Mouse (Mus musculus): ENCODE data around the gene Cstf1.

Cstf1 gene

DNA sequence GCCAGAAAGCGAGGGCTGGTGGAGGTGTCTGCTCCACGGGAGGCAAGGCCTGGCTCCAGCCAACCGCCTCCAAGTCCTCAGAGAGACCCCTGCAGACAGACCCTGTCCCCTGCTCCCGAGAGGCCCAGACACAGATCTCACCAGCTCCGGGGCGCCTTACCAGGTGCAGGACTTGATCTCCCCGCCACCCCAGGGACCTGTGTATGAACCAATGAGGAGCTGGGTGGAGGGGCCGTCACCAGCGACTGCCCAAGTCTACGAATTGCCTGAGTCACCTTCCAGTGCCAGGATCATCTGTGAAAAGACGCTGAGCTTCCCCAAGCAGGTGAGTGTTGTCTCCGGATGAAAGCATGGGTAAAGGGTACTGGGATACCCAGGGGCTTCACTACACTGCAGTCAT, 45.7 kb downstream of the Cstf1 start:
- no peak for DNase-seq (ENCODE audit: low spot score in 2 of 2)

DNA sequence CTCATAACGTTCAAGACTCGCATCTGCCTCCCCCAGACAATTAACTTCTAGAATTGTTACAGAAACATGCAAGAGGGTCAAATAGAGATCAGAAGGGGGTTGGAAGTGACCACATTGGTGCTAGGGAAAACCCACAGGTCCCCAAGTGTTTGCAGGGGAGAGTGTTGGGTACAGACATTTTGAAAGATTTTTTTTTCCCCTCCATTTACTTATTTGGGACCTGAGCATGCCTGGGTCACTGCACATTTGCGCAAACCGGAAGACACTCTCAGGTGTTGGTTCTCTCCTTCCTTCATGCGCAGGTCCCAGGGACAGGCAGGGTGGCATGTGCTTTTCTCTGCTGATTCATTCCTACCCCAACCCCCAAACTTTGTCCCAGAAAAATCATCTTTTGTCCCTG, 46.4 kb downstream of the Cstf1 start:
- DNase-seq (ENCODE audit: low spot score in 2 of 2) = no peak

DNA sequence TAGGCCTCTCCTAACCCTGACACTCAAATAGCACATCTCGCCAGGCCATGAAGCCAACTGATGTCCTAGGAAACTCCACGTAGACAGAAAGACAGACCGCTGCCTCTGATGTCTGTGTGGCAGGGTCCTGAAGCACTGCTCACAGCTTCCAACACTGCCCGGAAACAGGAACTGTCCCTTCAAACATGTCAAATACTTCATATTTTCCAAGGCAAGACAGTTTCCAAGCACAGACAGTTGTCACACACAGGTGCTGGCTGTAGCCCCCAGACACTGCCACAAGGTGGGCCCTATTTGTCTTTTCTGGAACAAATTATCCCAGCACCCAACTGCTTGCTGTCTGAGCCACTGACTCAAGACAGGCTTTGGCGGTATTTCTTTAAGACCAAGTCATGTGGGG, 47.7 kb downstream of the Cstf1 start:
- DNase-seq (ENCODE audit: low spot score in 2 of 2) = no peak

DNA sequence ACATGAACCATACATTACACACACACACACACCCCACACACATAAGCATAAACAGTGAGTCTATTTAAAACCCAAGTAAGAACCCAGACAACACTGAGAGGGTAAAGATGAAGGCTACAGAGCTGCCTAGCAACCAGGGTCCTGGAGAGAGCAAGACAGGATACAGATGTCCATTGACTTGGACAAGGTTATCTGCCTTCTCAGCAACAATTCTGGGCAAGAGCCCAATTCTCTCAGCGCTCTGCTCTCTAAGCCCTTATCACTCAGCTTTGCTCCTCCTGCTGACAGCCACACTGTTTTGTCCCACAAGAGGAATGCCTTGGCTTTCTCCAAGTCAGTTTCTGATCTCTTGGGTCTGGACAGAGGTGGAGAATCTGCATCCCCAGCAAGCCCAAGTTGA, 60.1 kb downstream of the Cstf1 start:
- no peak for DNase-seq (ENCODE audit: low spot score in 2 of 2)
